Mouse (Mus musculus): ENCODE measurements around the gene Gm20509.
"Not testable (repeated sequence)": the region's sequence is repeated elsewhere in the genome, so short reads cannot be mapped to it uniquely, and the experiment has no call there.

The Gm20509 gene

GRCm38 (mm10) chr9:73102181-73102580 is at the start of gene Gm20509:
Gene Gm20509, plus strand, starts transcription at chr9:73102470.
- DNase-seq = no peak

- no peak for DNase-seq
Observed at GRCm38 (mm10) chr9:73055441-73055911, 46.8 kb upstream of the Gm20509 start.

GRCm38 (mm10) chr9:73059224-73059623 is 43.0 kb upstream of the Gm20509 start:
- no peak for DNase-seq

- DNase-seq = peak; percentile 57
Observed at GRCm38 (mm10) chr9:73063621-73064290, 38.5 kb upstream of the Gm20509 start.

DNA sequence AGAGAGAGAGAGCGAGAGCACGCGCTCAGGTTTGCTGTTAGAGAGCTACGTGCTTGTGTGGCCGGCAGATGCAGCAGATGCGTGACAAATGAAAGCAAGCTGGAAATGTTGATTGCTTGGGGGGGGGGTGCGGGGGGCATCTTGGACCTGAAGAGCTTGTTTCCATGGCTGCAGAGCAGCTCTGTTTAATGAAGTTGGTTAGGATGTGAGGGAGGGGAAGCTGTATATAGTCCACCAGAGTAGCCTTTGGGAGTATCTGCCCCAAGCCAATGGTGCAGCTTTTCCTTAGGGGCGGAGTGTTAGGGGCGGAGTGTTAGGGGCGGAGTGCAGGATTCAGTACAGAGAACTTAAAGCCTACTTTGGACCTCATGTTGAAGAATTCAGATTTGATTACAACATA is 35.2 kb upstream of the Gm20509 start:
- DNase-seq = no peak

- DNase-seq = peak; percentile 63
Observed at GRCm38 (mm10) chr9:73068230-73068679, 34.0 kb upstream of the Gm20509 start.

- no peak for DNase-seq
Observed at GRCm38 (mm10) chr9:73068688-73069087, 33.6 kb upstream of the Gm20509 start.

DNA sequence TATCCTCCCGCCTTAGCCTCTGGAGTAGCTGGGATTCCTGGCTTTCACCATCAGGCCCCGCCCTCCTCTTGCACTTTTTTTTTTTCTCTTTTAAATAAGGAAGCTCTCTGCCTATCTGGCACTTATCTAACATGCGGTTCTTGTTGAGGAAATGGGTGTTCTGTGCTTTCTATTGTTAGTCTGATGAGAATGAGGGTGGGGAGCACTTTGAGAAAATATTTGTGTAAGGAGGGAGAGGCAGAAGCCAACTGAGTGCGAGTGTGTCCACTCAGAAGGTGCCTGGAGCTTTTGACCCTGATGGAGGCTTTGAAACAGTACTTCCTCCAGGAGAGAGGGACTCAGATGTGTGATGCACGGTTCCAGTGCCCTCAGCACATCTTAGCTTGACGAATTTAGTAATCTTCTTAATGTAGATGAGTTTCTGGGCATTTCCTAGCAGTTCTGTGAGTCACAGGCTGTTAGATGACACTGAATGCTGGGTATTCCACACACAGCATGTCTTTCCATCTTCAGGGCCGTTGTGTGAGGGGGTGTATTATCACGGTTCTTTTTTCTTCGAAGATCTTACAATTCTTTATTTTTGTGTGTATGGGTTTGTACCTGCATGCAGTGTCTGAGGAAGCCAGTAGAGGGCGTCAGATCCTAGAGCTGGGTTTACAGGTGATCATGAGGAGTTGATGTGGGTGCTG is 31.2 kb upstream of the Gm20509 start:
- DNase-seq = no peak

GRCm38 (mm10) chr9:73072426-73072825 is 29.8 kb upstream of the Gm20509 start:
- DNase-seq = no peak

DNA sequence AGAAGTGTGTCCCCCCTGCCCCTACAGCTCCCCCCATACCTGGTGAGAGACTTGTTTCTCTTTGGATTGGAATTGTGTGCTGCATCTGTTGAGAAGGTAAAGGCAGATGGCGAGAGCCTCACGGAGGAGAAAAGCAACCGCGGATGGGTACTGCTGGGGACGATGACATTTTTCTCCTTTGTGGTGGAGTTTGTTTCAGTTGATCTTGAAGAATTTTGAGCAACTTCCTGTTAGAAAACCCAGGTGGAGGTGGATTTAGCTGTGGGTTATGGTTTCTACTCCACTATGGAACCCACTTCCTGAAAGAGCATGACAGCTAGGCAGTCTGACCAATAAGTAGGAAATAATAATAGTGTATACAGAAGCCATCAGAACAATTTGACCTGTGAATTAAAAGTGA is 29.1 kb upstream of the Gm20509 start:
- no peak for DNase-seq

DNA sequence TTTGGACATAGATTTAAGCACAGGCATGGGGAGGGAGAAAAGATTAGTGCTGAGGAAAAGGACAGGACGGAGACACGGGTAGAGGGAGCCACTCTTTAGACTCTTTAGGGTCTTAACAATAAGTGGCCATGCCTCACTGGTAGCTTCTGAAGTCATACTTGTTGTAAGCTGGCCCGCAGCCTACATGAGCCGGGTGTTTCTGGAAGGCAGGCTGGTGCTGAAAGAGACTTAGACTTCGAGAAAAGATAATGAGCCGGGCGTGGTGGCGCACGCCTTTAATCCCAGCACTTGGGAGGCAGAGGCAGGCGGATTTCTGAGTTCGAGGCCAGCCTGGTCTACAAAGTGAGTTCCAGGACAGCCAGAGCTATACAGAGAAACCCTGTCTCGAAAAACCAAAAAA is 22.9 kb upstream of the Gm20509 start:
- not testable (repeated sequence) for DNase-seq

DNA sequence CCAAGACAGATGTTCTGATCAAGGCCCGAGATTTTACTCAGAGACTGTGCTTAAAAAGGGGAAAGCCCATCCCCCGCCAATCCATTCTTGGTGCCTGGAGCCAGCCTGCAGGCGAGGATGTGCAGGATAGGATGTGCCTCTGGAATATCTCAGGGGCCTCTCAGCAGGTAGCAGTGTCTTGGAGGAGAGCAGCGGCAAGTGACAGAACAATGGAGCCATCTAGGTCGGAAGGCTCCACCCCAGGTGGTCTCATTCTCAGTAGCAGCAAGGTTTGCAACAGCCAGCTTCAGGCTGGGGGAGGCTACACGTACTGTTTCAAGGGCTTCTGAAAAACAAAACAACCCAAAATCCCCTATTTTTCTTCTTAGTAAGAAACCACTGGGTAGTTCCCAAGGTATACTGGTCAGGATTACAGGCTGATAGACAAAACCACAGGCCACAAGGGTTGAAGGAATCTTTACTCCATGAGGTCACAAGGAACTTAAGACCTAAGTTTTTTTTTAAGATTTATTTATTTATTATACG is 22.4 kb upstream of the Gm20509 start:
- no peak for DNase-seq

DNA sequence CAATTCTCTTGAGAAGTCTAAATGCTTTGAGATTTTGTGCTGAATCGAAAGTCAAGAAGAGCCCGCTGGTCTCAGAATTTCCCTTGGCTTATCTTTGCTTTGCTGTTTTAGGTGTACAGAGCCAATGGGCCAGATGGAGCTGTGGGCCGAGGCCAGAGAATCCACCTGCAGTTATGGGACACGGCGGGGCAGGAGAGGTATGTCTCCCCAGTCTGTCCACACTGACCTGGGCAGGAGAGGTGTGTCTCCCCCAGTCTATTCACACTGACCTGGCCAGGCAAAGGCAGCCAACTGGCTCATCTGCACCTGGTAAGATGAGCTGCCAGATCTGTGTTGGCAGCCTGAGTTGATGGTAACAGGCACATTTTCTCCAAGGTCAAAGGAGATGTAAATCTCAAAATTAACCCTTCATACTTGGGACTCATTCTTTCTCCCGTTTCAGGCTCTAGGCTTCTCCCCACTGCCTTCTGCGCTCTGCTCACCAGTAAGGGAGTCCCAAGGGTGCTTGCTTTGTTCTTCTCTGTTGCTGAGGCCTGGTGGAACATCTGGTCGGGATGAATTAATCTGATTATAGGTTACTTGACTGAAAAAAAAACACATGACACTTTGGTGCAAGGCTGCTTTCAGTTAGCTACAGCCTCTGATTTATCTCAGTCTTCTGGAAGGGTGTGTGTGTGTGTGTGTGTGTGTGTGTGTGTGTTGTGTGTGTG is 19.8 kb upstream of the Gm20509 start:
- no peak for DNase-seq

- no peak for DNase-seq
Observed at GRCm38 (mm10) chr9:73083956-73084355, 18.3 kb upstream of the Gm20509 start.

- no peak for DNase-seq
Observed at GRCm38 (mm10) chr9:73085845-73086244, 16.4 kb upstream of the Gm20509 start.

GRCm38 (mm10) chr9:73087121-73087520 is 15.1 kb upstream of the Gm20509 start:
- peak; percentile 44 for DNase-seq

DNA sequence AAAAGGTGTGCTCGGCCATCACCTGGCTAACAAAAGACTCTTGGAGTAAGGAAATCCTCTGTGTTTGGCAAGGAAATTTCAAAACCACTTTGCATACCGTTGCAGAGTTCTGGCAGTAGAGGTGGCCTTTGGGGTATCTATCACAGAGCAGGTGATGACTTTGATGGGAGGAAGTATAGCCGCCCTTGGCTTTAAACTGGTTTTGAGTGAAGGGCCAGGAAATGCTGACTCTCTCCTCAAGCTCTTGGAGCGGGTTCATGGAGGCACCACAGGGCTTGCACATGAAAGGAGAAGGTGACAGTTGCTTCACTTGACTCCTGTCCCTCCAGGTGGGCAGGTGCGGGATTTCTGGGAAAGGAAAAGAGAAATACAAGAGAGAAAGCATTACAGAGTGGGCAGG is 14.7 kb upstream of the Gm20509 start:
- no peak for DNase-seq

DNA sequence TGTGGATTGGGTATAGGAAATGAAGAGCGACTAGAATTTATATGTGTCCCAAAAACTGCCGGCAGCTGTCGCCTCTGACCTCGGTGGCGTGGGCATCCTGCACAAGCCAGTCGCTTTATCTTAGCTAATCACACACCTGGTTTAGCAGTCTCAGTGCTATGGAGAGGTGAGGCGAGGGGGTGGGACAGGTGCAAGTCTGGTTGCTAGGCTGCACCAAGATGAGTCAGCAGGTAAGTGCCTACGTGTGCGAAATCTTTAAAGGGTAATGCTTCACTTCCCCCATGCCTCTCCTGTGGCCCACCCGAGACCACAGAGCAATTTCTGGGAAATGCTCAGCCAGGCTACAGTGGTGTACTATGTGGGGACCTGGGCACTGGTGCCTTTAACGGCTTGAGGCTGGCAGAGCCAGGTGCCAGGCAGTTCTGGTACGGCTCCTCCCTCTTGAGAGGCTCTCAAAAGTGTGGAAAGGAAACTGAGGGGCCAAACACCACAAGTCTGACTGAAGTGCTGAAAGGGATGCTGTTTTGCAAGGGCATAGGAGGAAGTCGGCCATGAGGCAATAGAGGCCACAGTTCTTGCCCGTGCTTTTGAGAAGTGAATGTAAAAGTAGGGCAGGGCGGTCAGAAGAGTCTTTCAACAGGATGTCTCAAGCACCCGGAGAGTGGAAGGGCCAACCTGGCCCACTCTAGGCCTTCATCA is 12.9 kb upstream of the Gm20509 start:
- no peak for DNase-seq

DNA sequence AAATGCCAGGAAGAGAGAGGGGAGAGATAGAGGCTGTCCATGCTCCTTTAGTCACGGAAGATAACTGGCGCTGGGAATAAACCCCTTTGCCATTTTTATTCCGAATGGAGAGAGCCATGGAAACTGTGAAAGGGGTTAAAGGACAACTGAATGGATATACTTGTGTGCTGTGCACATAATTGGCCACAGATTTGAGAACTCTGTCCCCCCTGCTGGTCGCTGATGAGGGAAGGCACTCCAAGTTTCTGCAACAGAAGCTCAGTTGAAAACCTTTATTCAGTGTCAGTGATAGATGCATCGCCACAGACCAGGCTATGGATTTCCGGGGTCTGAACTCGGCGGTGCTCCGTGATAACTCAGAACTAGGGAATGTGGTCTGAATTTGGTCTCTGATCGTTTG is 12.1 kb upstream of the Gm20509 start:
- no peak for DNase-seq

GRCm38 (mm10) chr9:73091747-73092146 is 10.5 kb upstream of the Gm20509 start:
- DNase-seq = peak; percentile 39

DNA sequence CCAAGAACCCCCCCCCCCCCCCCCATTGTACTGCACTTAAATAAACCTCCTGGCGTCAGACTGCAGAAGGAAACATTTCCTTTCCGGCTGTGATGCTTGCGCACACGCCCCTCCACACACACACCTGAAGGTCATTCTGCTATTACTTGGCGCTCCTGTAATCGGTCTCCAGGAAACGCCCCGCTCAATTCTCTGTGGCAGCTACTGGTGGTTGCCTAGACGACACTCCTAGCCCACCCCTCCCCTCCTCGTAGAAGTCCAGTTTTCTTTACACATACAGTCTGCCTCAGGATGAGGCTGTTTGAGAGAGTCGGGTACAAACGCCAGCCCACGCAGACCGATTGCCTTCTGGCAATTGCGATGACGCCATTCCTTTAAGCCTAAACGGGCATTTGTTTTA is 7.7 kb upstream of the Gm20509 start:
- DNase-seq = no peak

DNA sequence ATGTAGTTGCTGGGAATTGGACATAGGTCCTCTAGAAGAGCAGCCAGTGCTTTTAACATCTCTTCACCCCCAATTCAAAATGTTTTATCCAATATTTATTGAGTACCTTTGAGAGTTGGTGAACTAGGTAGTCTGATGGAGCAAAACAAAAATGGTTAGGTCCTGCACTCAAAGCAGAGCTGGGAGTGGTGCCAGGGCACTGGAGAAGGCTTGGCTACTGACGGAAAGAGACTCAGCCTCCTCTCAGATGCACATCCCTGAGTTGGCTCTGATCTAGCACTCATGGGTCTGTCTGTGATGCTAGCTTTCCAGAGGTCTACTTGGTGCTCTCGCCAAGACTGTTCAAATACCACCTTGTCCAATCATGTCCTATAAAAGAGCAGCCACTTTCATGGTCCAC is 4.4 kb upstream of the Gm20509 start:
- DNase-seq = no peak

DNA sequence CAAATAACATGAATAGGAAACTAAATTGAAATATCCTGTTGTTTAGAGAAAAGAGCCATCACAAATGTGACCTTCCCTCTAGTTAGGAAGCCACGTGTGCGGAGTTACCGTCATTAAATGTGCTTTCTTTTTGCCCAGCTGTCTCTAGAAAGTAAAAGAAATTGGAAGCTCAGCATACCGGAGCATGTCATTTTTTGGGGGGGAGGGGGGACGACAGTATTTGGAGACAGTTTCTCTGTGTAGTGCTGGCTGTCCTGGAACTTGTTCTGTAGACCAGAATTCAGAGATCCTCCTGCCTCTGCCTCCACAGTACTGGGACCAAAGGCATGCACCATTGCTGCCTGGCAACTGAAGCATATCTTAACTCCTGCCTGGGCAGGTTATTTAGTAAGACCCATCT is 734 bp upstream of the Gm20509 start, which contains the start of gene Khdc3:
TSS of gene Khdc3 (plus strand) at position 301 of the 400 bp plus-strand sequence.
- no peak for DNase-seq

All from kidney, postnatal 10 days (tissue).